Mouse (Mus musculus) forebrain, embryonic 16.5 days (tissue): Measurements from ENCODE around the gene Kif2c. TPM values are rescaled to one million over a fixed set of nuclear protein-coding genes. Genes with fewer than 3 reads are reported as not detected.

Source experiments
- ATAC-seq: fragments of 200-750 bp; cut with Nextera tagmentation; 2 replicates; pipeline ENCODE4 v1.8.0; 2017; ENCODE audit warnings: mild to moderate bottlenecking, moderate library complexity
- H3K27ac ChIP-seq: fragments of 300-500 bp; sonication (generic); 2 replicates; pipeline ENCODE4 v1.5.1; 2014; ENCODE audit warnings: low read length, control low read depth
- H3K27me3 ChIP-seq: fragments of 300-500 bp; sonication (generic); replicated peaks from 2 replicates; pipeline ENCODE4 v1.6.1; 2014; ENCODE audit warnings: low read length; ENCODE audit not compliant: control insufficient read depth, insufficient read depth
- H3K36me3 ChIP-seq: fragments of 300-500 bp; sonication (generic); 2 replicates; pipeline ENCODE4 v1.6.1; 2014; ENCODE audit not compliant: control insufficient read depth, insufficient read depth
- H3K4me1 ChIP-seq: fragments of 300-500 bp; sonication (generic); replicated peaks from 2 replicates; pipeline ENCODE4 v1.6.1; 2014; ENCODE audit warnings: low read length; ENCODE audit not compliant: control insufficient read depth, insufficient read depth
- H3K4me2 ChIP-seq: fragments of 300-500 bp; sonication (generic); 2 replicates; pipeline ENCODE4 v1.6.1; 2014; ENCODE audit warnings: mild to moderate bottlenecking, low read length, control low read depth
- H3K4me3 ChIP-seq: fragments of 300-500 bp; sonication (generic); replicated peaks from 2 replicates; pipeline ENCODE4 v1.5.1; 2014; ENCODE audit warnings: mild to moderate bottlenecking, low read length, control low read depth
- H3K9ac ChIP-seq: fragments of 300-500 bp; sonication (generic); replicated peaks from 2 replicates; pipeline ENCODE4 v1.6.1; 2014; ENCODE audit warnings: low read depth, low read length, control low read depth
- H3K9me3 ChIP-seq: fragments of 300-500 bp; sonication (generic); 2 replicates; pipeline ENCODE4 v1.6.1; 2016; ENCODE audit warnings: low read length; ENCODE audit not compliant: control insufficient read depth
- WGBS: fragments of 180-500 bp; shearing (Covaris S2); extraction: QIAGEN DNeasy Blood & Tissue Kit; methylation state at CpG from one replicate; pipeline ENCODE4 v1.1.7; 2014; 5-methylcytosine and 5-hydroxymethylcytosine counted together
- polyA plus RNA-seq: library from polyadenylated mRNA; unstranded; fragments of >200 nt; fragmentation: Nextera tagmentation; extraction: Ambion mirVana; gene quantifications from 2 replicates; pipeline ENCODE4 v1.2.1, GENCODE M21; 2015

Kif2c gene
- polyA plus RNA-seq, 1 experiment from 2014 or later: 27.2 TPM

GRCm38 (mm10) chr4:117125348-117125909, 57.0 kb downstream of the Kif2c start, which contains the start of gene Btbd19:
Btbd19 (minus strand) TSS chr4:117125725.
- ATAC-seq: peak; percentile 52
- peak within 1 kb of the TSS; percentile 2; the same call in 1 of the 2 replicates for H3K4me2 ChIP-seq
- H3K4me1 ChIP-seq: peaks cover 14% of the 10 kb centered on the region
- no peaks in the 10 kb centered on the region for H3K27me3 ChIP-seq
- WGBS: 25% methylated on average over 8 of the region's 8 CpGs
- H3K4me3 ChIP-seq: no peak within 1 kb of the TSS
- peak within 1 kb of the TSS; percentile 54 for H3K27ac ChIP-seq
- no peaks in the 10 kb centered on the region for H3K36me3 ChIP-seq
- H3K9ac ChIP-seq: peak within 1 kb of the TSS; percentile 22
- H3K9me3 ChIP-seq: no peaks in the 10 kb centered on the region

- WGBS: 79% methylated on average over 14 of the region's 14 CpGs
- Histone ChIP-seq H3K9me3 (no peaks in the 10 kb centered on the region), H3K9ac (peak overlapping the region; percentile 22), H3K4me3 (no peak overlapping the region), H3K27me3 (no peaks in the 10 kb centered on the region), H3K4me2 (0 out of 2 replicates have a peak overlapping the region, but pooled peaks have one; percentile 2), H3K4me1 (peaks cover 18% of the 10 kb centered on the region), H3K36me3 (no peaks in the 10 kb centered on the region), H3K27ac (peak overlapping the region; percentile 54)
- no peak for ATAC-seq
Measured at GRCm38 (mm10) chr4:117124518-117125347, 57.7 kb downstream of the Kif2c start.

GRCm38 (mm10) chr4:117124218-117124517, 58.3 kb downstream of the Kif2c start:
- Histone ChIP-seq H3K4me1 (peaks cover 20% of the 10 kb centered on the region), H3K27ac (no peak overlapping the region), H3K9ac (no peak overlapping the region), H3K4me2 (no peak overlapping the region), H3K9me3 (no peaks in the 10 kb centered on the region), H3K4me3 (no peak overlapping the region), H3K36me3 (no peaks in the 10 kb centered on the region), H3K27me3 (no peaks in the 10 kb centered on the region)
- ATAC-seq: no peak
- 82% methylated on average over 3 of the region's 3 CpGs for WGBS

- no peaks in the 10 kb centered on the region for H3K27me3 ChIP-seq
- H3K27ac ChIP-seq: no peak overlapping the region
- 93% methylated on average over 7 of the region's 9 CpGs for WGBS
- no peaks in the 10 kb centered on the region for H3K9me3 ChIP-seq
- no peak overlapping the region for H3K9ac ChIP-seq
- no peak for ATAC-seq
- no peak overlapping the region for H3K4me3 ChIP-seq
- no peaks in the 10 kb centered on the region for H3K36me3 ChIP-seq
- peaks cover 20% of the 10 kb centered on the region for H3K4me1 ChIP-seq
- no peak overlapping the region for H3K4me2 ChIP-seq
Measured at GRCm38 (mm10) chr4:117123546-117124217, 58.8 kb downstream of the Kif2c start.

- no peaks in the 10 kb centered on the region for H3K36me3 ChIP-seq
- H3K27ac ChIP-seq: no peak overlapping the region
- H3K9ac ChIP-seq: no peak overlapping the region
- H3K9me3 ChIP-seq: no peaks in the 10 kb centered on the region
- no peak overlapping the region for H3K4me2 ChIP-seq
- no peak for ATAC-seq
- no peaks in the 10 kb centered on the region for H3K27me3 ChIP-seq
- peaks cover 20% of the 10 kb centered on the region for H3K4me1 ChIP-seq
- WGBS: 83% methylated on average over 4 of the region's 4 CpGs
- H3K4me3 ChIP-seq: no peak overlapping the region
Measured at GRCm38 (mm10) chr4:117122209-117122608, 60.2 kb downstream of the Kif2c start.

- Histone ChIP-seq H3K36me3 (no peaks in the 10 kb centered on the region), H3K9ac (peak overlapping the region; percentile 80), H3K4me2 (peak overlapping the region; percentile 92), H3K4me3 (peak overlapping the region; percentile 75), H3K4me1 (peaks cover 14% of the 10 kb centered on the region), H3K27ac (peak overlapping the region; percentile 93), H3K27me3 (no peaks in the 10 kb centered on the region), H3K9me3 (no peaks in the 10 kb centered on the region)
- under 1% methylated on average over 69 of the region's 69 CpGs for WGBS
- ATAC-seq: peak; percentile 97
Measured at GRCm38 (mm10) chr4:117120445-117121414, 61.7 kb downstream of the Kif2c start.

GRCm38 (mm10) chr4:117120052-117120444, 62.4 kb downstream of the Kif2c start:
- peaks cover 8% of the 10 kb centered on the region for H3K4me1 ChIP-seq
- no peaks in the 10 kb centered on the region for H3K9me3 ChIP-seq
- ATAC-seq: peak; percentile 9; the same call in 1 of the 2 replicates
- peak overlapping the region; percentile 92 for H3K4me2 ChIP-seq
- H3K9ac ChIP-seq: peak overlapping the region; percentile 80
- H3K27ac ChIP-seq: peak overlapping the region; percentile 93
- 2% methylated on average over 10 of the region's 10 CpGs for WGBS
- H3K36me3 ChIP-seq: no peaks in the 10 kb centered on the region
- no peaks in the 10 kb centered on the region for H3K27me3 ChIP-seq
- H3K4me3 ChIP-seq: peak overlapping the region; percentile 75

- H3K4me2 ChIP-seq: peak overlapping the region; percentile 92
- 78% methylated on average over 5 of the region's 5 CpGs for WGBS
- H3K27me3 ChIP-seq: no peaks in the 10 kb centered on the region
- no peak for ATAC-seq
- H3K4me3 ChIP-seq: peak overlapping the region; percentile 75
- peaks cover 6% of the 10 kb centered on the region for H3K4me1 ChIP-seq
- H3K9me3 ChIP-seq: no peaks in the 10 kb centered on the region
- H3K36me3 ChIP-seq: no peaks in the 10 kb centered on the region
- H3K27ac ChIP-seq: peak overlapping the region; percentile 93
- H3K9ac ChIP-seq: peak overlapping the region; percentile 80
Measured at GRCm38 (mm10) chr4:117119636-117120035, 62.8 kb downstream of the Kif2c start.
